Mouse (Mus musculus): Measurements from ENCODE around the gene Ncaph2. TPM values are rescaled to one million over a fixed set of nuclear protein-coding genes. Genes with fewer than 3 reads are reported as not detected.

Gene Ncaph2
- polyA plus RNA-seq, 1 experiment from 2014 or later, result 131 TPM

GRCm38 (mm10) chr15:89322670-89323522 lies 32.6 kb upstream of the Ncaph2 start, which contains the start of gene Adm2:
Adm2 (plus strand) TSS chr15:89322720.
- Histone ChIP-seq H3K4me1 (replicated peaks) (0 out of 2 replicates have a peak, but pooled peaks cover 6% of the 10 kb centered on the region), H3K27me3 (replicated peaks) (peaks cover 12% of the 10 kb centered on the region), H3K27ac (no peak within 1 kb of the TSS), H3K4me2 (replicated peaks) (peak within 1 kb of the TSS; percentile 61), H3K9ac (peak within 1 kb of the TSS; percentile 18; the same call in 1 of the 2 replicates), H3K4me3 (replicated peaks) (peak within 1 kb of the TSS; percentile 29), H3K36me3 (no peaks in the 10 kb centered on the region), H3K9me3 (no peaks in the 10 kb centered on the region)
- 6% methylated on average over 26 of the region's 26 CpGs for WGBS
- peak; percentile 62 for ATAC-seq

GRCm38 (mm10) chr15:89323656-89324055 lies 31.9 kb upstream of the Ncaph2 start:
- 89% methylated on average over 4 of the region's 4 CpGs for WGBS
- Histone ChIP-seq H3K27me3 (replicated peaks) (peaks cover 12% of the 10 kb centered on the region), H3K9ac (no peak overlapping the region), H3K4me3 (replicated peaks) (no peak overlapping the region), H3K27ac (no peak overlapping the region), H3K9me3 (no peaks in the 10 kb centered on the region), H3K4me1 (replicated peaks) (0 out of 2 replicates have a peak, but pooled peaks cover 6% of the 10 kb centered on the region), H3K36me3 (no peaks in the 10 kb centered on the region), H3K4me2 (replicated peaks) (0 out of 2 replicates have a peak overlapping the region, but pooled peaks have one; percentile 61)
- ATAC-seq, result no peak

DNA sequence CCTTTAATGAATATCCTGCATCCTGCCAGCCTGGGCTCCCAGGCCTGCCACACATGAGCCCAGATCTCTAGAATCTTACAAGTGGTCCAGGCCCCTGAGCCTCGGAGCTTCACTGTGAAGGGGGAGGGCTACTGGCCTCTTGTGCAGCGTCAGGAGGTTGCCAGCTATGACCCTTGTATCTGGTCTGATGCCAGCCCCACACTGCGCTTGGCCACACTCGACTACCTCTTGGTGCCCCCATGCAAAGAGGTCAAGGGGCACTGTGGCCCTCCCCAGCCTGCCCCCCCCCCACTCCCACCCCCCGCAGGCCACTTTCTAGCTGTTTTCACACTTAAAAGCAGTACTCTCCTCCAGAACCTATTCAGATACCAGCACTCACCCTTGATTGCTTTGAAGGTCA lies 29.1 kb upstream of the Ncaph2 start:
- ATAC-seq, result no peak

GRCm38 (mm10) chr15:89334271-89334670 lies 21.2 kb upstream of the Ncaph2 start, which contains the start of gene Miox:
Miox (plus strand) TSS chr15:89334398.
- no peak within 1 kb of the TSS for H3K4me3 ChIP-seq (replicated peaks)
- no peaks in the 10 kb centered on the region for H3K27me3 ChIP-seq (replicated peaks)
- no peaks in the 10 kb centered on the region for H3K4me1 ChIP-seq (replicated peaks)
- H3K4me2 ChIP-seq (replicated peaks), result no peak within 1 kb of the TSS
- 85% methylated on average over 7 of the region's 7 CpGs for WGBS
- H3K9ac ChIP-seq, result no peak within 1 kb of the TSS
- H3K36me3 ChIP-seq, result no peaks in the 10 kb centered on the region
- no peaks in the 10 kb centered on the region for H3K9me3 ChIP-seq
- no peak for ATAC-seq
- H3K27ac ChIP-seq, result no peak within 1 kb of the TSS

More for the DNA sequence above, 29.1 kb upstream of the Ncaph2 start:
- Histone ChIP-seq H3K9me3 (no peaks in the 10 kb centered on the region), H3K27me3 (replicated peaks) (peaks cover 12% of the 10 kb centered on the region), H3K4me3 (replicated peaks) (no peak overlapping the region), H3K27ac (no peak overlapping the region), H3K36me3 (no peaks in the 10 kb centered on the region), H3K9ac (no peak overlapping the region), H3K4me2 (replicated peaks) (no peak overlapping the region), H3K4me1 (replicated peaks) (0 out of 2 replicates have a peak, but pooled peaks cover 6% of the 10 kb centered on the region)
- WGBS, result 63% methylated on average over 5 of the region's 5 CpGs

DNA sequence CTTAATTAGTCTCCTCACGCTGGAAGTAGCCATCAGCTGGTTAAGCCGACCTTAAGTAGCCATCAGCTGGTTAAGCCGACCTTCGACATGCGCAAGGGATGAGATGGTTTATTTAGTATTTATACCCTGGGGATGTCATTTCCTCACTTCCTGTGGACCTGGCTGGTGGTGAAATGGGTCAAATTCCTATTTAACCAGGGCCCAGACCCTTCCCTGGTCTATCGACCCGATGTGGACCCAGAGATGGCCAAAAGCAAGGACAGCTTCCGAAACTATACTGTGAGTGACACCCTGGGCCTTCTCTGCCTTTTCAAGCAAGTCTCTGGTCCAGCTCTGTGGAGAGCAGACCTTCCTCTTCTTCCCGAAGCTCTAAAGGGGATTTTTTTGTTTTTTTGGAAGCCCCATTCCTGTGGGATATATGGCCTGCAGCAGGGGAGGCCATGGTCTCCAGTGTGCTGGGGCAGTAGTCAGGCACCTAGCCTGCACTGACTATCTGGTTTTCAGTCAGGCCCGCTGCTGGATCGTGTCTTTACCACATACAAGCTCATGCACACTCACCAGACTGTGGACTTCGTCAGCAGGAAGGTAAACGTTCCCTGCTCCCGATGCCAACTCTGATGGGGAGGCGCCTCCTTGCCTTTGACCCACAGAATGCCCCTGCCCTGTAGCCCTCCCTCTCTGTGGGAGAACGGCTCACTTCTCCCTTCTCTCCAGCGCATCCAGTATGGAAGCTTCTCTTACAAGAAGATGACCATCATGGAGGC lies 20.6 kb upstream of the Ncaph2 start:
- H3K9me3 ChIP-seq, result no peaks in the 10 kb centered on the region
- no peak for ATAC-seq

GRCm38 (mm10) chr15:89336422-89336821 lies 19.1 kb upstream of the Ncaph2 start:
- Histone ChIP-seq H3K9ac (no peak overlapping the region), H3K9me3 (no peaks in the 10 kb centered on the region), H3K4me3 (replicated peaks) (no peak overlapping the region), H3K27me3 (replicated peaks) (no peaks in the 10 kb centered on the region), H3K4me1 (replicated peaks) (no peaks in the 10 kb centered on the region), H3K36me3 (no peaks in the 10 kb centered on the region), H3K4me2 (replicated peaks) (no peak overlapping the region), H3K27ac (no peak overlapping the region)
- 85% methylated on average over 14 of the region's 14 CpGs for WGBS
- ATAC-seq, result no peak

More for the DNA sequence above, 20.6 kb upstream of the Ncaph2 start:
- Histone ChIP-seq H3K4me2 (replicated peaks) (no peak overlapping the region), H3K27ac (no peak overlapping the region), H3K36me3 (no peaks in the 10 kb centered on the region), H3K4me3 (replicated peaks) (no peak overlapping the region), H3K9ac (no peak overlapping the region), H3K4me1 (replicated peaks) (no peaks in the 10 kb centered on the region), H3K27me3 (replicated peaks) (no peaks in the 10 kb centered on the region)
- 80% methylated on average over 17 of the region's 17 CpGs for WGBS

- no peaks in the 10 kb centered on the region for H3K27me3 ChIP-seq (replicated peaks)
- no peaks in the 10 kb centered on the region for H3K4me1 ChIP-seq (replicated peaks)
- no peaks in the 10 kb centered on the region for H3K9me3 ChIP-seq
- H3K9ac ChIP-seq, result no peak overlapping the region
- no peak overlapping the region for H3K4me2 ChIP-seq (replicated peaks)
- ATAC-seq, result no peak
- H3K4me3 ChIP-seq (replicated peaks), result no peak overlapping the region
- H3K36me3 ChIP-seq, result no peaks in the 10 kb centered on the region
- 76% methylated on average over 2 of the region's 2 CpGs for WGBS
- no peak overlapping the region for H3K27ac ChIP-seq
Observed at GRCm38 (mm10) chr15:89339696-89340095, 15.8 kb upstream of the Ncaph2 start.

DNA sequence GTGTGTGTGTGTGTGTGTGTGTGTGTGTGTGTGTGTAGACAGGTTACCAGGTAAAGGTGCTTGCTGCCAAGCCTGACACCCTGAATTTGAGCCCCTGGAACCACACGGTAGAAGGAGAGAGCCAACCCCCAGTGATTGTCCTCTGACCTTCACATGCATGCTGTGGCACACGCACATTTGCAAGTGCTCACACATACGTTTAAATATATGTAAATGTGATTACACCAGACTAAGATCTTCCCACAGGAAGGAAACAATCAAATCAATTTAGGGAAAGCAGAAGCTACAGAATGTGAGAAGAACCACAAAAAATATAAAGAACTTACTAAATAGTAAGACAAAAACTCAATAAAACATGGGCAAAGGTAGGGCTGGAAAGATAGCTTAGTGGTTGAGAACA lies 15.4 kb upstream of the Ncaph2 start:
- H3K4me2 ChIP-seq (replicated peaks), result no peak overlapping the region
- H3K4me1 ChIP-seq (replicated peaks), result no peaks in the 10 kb centered on the region
- no peak overlapping the region for H3K27ac ChIP-seq
- H3K9ac ChIP-seq, result no peak overlapping the region
- ATAC-seq, result no peak
- H3K36me3 ChIP-seq, result no peaks in the 10 kb centered on the region
- no peaks in the 10 kb centered on the region for H3K27me3 ChIP-seq (replicated peaks)
- H3K4me3 ChIP-seq (replicated peaks), result no peak overlapping the region
- H3K9me3 ChIP-seq, result no peaks in the 10 kb centered on the region
- 84% methylated on average over 3 of the region's 3 CpGs for WGBS

- H3K4me1 ChIP-seq (replicated peaks), result no peaks in the 10 kb centered on the region
- H3K27me3 ChIP-seq (replicated peaks), result no peaks in the 10 kb centered on the region
- no peak overlapping the region for H3K4me2 ChIP-seq (replicated peaks)
- H3K27ac ChIP-seq, result no peak overlapping the region
- WGBS, result 44% methylated on average over 1 of the region's 1 CpGs
- no peak overlapping the region for H3K4me3 ChIP-seq (replicated peaks)
- no peak for ATAC-seq
- H3K9ac ChIP-seq, result no peak overlapping the region
- no peaks in the 10 kb centered on the region for H3K9me3 ChIP-seq
- H3K36me3 ChIP-seq, result no peaks in the 10 kb centered on the region
Observed at GRCm38 (mm10) chr15:89341678-89342077, 13.8 kb upstream of the Ncaph2 start.

DNA sequence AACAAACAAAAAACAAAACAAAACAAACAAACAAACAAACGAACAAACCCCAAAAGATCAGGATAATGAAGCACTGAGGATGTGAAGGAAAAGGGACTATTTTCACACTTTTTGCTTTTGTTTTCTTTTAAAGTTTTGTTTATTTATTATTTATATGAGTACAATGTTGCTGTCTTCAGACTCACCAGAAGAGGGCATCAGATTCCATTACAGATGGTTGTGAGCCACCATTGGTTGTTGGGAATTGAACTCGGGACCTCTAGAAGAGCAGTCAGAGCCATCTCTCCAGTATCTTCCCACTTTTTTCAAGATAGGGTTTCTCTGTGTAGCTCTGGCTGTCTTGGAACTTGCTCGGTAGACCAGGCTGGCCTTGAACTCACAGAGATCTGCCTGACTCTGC lies 12.2 kb upstream of the Ncaph2 start:
- Histone ChIP-seq H3K4me3 (replicated peaks) (no peak overlapping the region), H3K9ac (no peak overlapping the region), H3K4me2 (replicated peaks) (no peak overlapping the region), H3K9me3 (no peaks in the 10 kb centered on the region), H3K36me3 (no peaks in the 10 kb centered on the region), H3K27me3 (replicated peaks) (no peaks in the 10 kb centered on the region), H3K27ac (no peak overlapping the region), H3K4me1 (replicated peaks) (no peaks in the 10 kb centered on the region)
- 86% methylated on average over 3 of the region's 3 CpGs for WGBS
- ATAC-seq, result no peak

GRCm38 (mm10) chr15:89350447-89350846 lies 5.1 kb upstream of the Ncaph2 start:
- Histone ChIP-seq H3K9ac (no peak overlapping the region), H3K9me3 (no peaks in the 10 kb centered on the region), H3K27ac (no peak overlapping the region), H3K4me1 (replicated peaks) (peaks cover 8% of the 10 kb centered on the region), H3K27me3 (replicated peaks) (no peaks in the 10 kb centered on the region), H3K4me2 (replicated peaks) (no peak overlapping the region), H3K4me3 (replicated peaks) (no peak overlapping the region), H3K36me3 (peaks cover 35% of the 10 kb centered on the region)
- ATAC-seq, result no peak
- 84% methylated on average over 5 of the region's 5 CpGs for WGBS

DNA sequence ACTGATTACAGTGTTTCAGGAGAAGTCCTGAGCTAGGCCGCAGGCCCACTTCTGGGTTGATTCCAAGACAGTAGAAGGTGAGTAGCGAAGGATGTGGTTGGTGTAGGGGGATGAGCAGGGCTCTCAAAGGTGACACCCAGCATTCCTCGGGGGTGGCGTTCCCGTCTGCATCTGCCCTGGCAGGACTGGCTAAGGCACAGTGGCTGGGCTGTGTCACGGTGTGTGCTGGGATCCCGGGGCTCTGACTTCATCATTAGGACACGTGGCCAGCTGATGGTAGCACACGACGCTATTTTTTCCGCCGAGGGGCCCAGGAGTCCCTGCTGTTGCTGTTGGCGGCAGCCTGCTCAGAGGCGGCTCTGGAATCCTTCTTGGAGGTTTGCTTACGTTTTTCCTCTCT lies 4.2 kb upstream of the Ncaph2 start:
- H3K9ac ChIP-seq, result no peak overlapping the region
- ATAC-seq, result no peak
- peaks cover 35% of the 10 kb centered on the region for H3K36me3 ChIP-seq
- peaks cover 8% of the 10 kb centered on the region for H3K4me1 ChIP-seq (replicated peaks)
- no peaks in the 10 kb centered on the region for H3K9me3 ChIP-seq
- H3K27me3 ChIP-seq (replicated peaks), result no peaks in the 10 kb centered on the region
- no peak overlapping the region for H3K4me2 ChIP-seq (replicated peaks)
- H3K27ac ChIP-seq, result no peak overlapping the region
- H3K4me3 ChIP-seq (replicated peaks), result no peak overlapping the region
- 78% methylated on average over 15 of the region's 15 CpGs for whole genome bisulfite sequencing

All from intestine, embryonic 15.5 days (tissue).